Mouse (Mus musculus): ENCODE results near the gene Gpr19.

Gpr19 gene

GRCm38 (mm10) chr6:134849461-134849860 lies 48.9 kb downstream of the Gpr19 start:
- ATAC-seq (ENCODE audit: low TSS enrichment): no peak

- ATAC-seq (ENCODE audit: low TSS enrichment): no peak
Measured at GRCm38 (mm10) chr6:134848197-134848890, 50.0 kb downstream of the Gpr19 start.

DNA sequence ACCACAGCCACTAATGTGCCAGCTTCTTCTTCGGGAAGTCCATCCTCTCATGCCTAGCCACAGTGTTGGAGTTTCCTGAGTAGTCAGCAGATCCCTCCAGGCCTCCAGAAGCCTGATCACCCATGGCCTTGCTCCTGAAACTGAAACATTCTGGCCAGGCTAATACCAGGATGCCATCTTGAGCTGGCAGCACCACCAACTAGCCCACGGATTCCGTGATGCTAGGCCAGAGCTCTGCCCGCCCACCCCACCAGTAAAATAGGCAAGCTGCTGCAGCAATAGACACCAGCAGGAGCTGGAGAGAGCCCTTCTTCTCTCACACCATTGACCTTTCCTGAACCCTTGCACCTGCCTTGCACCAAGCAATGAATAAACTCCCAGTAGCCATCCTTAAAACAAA lies 50.8 kb downstream of the Gpr19 start:
- ATAC-seq (ENCODE audit: low TSS enrichment): peak; percentile 73

DNA sequence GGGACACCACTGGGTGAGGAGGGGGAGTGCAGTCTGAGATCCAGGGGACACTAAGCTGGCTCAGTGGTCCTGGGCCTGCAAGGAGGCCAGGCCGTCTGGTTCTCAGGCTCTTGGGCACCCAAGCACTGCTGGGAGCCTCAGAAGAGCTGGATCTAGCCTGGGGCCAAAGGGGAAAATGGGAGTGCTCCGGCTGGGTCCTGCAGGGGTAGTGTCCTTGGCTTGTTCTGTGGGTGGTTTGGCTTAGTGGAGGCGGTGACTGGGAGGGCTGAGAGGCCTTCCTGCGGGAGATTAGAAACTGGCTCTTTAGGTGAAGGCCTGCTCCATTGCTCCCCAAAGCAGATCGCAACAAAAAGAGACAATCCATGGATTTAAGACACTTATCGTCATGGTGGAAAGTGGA lies 52.1 kb downstream of the Gpr19 start:
- no peak for ATAC-seq (ENCODE audit: low TSS enrichment)

DNA sequence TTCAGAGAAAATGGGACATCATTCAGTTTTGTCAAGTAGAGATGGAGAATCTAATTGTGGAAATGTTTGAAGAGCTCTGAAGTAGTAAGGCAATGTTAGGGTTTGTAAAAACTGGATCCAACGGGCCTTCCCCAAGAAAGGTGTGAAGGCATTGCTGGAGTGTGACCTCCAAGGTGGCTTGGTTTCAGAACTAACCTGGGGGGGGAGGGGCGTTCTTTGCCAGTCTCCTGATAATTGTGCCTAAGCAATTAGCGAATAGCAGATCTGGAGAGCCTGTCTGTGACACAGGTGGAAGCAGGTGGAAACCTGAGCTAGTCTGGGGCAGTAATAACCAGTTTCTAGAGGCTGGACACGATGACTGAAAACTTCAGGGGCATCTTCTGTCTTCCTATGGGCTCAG lies 52.7 kb downstream of the Gpr19 start:
- no peak for ATAC-seq (ENCODE audit: low TSS enrichment)

DNA sequence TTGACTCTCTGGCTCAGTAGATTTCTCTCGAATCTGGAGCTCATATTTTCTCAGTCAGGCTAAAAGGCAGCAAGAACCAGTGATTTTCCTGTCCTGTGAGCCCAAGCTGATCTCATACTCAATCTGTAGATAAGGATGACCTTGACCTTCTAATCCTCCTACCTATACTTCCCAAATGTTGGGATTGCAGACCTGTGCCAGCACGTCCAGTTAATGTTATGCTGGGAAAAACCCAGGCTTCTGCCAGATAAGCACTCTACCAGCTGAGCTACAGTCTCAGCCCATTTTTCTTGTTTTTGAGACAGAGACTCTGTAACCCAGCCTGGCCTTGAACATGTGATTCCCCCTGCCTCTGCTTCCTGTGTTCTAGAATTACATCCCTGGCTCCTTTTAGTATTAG lies 58.0 kb downstream of the Gpr19 start:
- no peak for ATAC-seq (ENCODE audit: low TSS enrichment)

DNA sequence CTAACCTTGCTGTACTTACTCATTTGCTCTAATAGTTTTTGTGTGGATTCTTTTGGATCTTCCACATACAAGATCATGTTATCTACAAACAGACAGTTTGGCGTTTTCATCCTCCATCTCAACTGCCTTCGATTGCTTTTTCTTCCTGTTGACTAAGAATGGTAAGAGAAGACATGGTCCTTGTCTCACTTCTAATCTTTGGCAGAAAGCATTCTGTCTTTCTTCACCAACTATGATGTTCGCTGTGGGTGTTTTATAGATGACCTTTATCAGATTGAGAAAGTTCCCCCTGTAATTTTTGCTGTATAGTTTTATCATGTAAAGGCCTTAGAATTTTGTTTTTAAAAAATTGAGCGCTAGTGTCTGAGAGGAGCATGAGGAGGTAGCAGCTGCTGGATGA lies 60.3 kb downstream of the Gpr19 start:
- no peak for ATAC-seq (ENCODE audit: low TSS enrichment)

GRCm38 (mm10) chr6:134834585-134835251 lies 63.7 kb downstream of the Gpr19 start:
- ATAC-seq (ENCODE audit: low TSS enrichment): no peak

DNA sequence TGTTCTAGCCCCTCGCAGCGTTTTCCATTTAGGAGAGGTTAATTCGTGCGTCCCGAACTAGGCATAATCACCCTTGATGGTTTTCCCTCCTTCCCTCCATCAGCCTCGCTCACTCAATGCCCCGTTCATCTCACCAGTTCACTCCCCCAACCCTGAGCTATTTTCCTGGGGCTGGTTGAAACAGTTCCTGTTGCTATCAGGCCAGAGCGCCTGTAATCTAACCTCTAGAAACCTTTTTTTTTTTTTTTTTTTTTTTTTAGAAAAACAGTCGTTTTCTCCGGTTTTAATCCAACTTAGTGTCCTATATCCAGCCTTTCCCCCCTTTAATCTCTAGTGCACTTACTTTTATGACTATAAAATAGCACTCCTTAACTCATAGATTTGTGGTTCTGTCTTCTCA lies 67.6 kb downstream of the Gpr19 start:
- no peak for ATAC-seq (ENCODE audit: low TSS enrichment)

DNA sequence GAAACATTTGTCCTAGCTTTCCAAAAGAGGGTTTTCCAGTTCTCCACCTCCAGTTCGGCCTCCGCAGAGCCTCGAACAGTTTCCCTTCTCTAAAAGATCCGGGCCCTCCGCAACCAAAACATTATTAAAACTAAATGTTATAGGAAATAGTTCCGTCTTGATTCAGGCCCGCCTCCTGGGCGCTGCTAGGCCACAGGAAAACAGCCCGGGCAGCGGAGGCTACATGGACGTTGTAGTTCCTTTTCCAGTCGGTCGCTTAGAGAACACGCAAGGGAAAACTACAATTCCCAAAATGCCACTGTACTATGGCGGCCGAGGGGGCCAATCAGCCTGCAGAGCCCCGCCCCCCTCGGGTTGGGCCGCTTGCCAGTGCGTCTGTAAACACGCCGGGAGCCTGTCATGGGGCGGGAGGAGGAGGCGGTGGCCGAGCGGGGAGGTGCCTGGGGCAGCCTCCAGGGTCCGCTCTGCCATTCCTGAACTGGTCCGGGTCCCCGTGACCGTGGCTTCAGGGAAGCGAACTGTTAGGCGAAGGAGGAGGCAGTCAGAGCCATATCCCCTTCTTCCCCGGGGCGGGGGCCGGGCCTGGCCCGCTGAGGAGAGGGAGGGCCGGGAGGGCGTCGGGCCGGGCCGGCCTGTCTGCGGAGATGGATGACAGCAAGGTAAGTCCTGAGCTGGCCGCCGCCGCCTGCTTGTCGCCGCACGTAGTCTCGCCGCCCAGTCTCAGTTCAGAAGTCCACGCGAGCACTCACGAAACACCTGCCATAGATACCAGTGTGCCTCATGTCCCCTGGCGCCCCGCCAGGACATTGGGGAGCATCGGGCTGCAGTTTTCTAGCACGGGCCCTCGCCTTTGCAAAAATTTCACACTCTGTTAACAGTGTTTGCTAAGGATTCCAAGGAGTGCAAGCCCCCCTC lies 68.3 kb downstream of the Gpr19 start, which contains the start of gene Crebl2:
TSS of gene Crebl2 (plus strand) at position 369 of the 915 bp plus-strand sequence.
- peak; percentile 94 for ATAC-seq (ENCODE audit: low TSS enrichment)

GRCm38 (mm10) chr6:134822844-134823243 lies 75.5 kb downstream of the Gpr19 start:
- ATAC-seq (ENCODE audit: low TSS enrichment): no peak

- no peak for ATAC-seq (ENCODE audit: low TSS enrichment)
Measured at GRCm38 (mm10) chr6:134820411-134820810, 78.0 kb downstream of the Gpr19 start.

GRCm38 (mm10) chr6:134819741-134820140 lies 78.6 kb downstream of the Gpr19 start:
- no peak for ATAC-seq (ENCODE audit: low TSS enrichment)

Data from frontal cortex, adult (tissue).